Mouse (Mus musculus) layer of hippocampus, adult 18-20 months (tissue): ENCODE data around the gene Fancl. TPM values are rescaled to one million over a fixed set of nuclear protein-coding genes. Genes with fewer than 3 reads are reported as not detected.

Experiments
- DNase-seq, 2 experiments: peaks; one replicate each; pipeline ENCODE4 v3.0.0; 2022; ENCODE audit warnings: low spot score in 2 of 2
- total RNA-seq, 2 experiments: library from RNA; stranded (reverse); gene quantifications; 2 replicates each; pipeline ENCODE4 v1.2.3; 2021

Fancl gene
- total RNA-seq, 2 experiments from 2014 or later = 9.0 to 11.6 TPM

GRCm38 (mm10) chr11:26489761-26490466 is 104.0 kb downstream of the Fancl start:
- peak; percentile 27 to 55 for DNase-seq

- no peak for DNase-seq
Observed at GRCm38 (mm10) chr11:26495951-26496350, 110.0 kb downstream of the Fancl start.

DNA sequence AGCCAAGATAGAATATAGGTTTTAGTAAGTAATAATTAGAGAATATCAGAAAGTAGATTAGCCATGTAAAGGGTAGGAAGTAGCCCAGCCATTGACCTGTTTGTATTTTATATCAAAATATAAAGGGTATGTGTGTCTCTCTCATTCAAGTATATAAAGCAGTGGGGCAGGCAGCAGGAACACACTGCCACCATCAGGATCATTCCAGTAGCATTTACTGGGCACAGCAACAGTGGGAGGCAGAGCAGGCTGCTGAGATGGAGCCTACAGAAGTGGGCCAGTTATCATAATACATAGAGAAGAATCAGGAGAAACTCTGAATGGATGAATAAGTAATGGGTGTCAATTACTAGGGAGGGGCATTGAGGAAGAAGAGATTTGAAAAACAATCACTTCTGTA is 127.7 kb downstream of the Fancl start:
- no peak for DNase-seq

- DNase-seq = no peak
Observed at GRCm38 (mm10) chr11:26516086-26516485, 130.2 kb downstream of the Fancl start.

DNA sequence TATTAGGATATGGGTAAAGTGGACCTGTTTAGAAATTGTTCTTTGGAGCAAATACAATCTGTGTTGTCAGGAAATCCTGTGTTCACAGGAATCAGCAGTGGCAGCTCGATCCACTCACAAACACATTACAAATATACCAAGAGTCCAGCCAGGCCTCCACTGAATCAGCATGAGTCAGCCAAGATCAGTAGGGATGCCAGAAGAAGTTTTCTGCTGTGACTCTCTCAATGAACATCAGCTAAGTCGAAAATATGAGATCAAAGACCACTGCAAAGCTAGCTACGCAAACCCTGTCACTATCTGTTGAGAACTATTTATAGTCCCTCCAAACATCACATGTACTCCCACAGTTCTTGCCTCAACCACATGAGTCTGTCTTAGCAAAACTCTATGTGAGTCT is 133.1 kb downstream of the Fancl start:
- DNase-seq = no peak

Other genes with a start within 250 kb of the Fancl start
- 10 to 100 TPM; 10.5 to 13.7 TPM for gene 5730522E02Rik, start 175.4 kb upstream of the Fancl start, total RNA-seq
- gene Gm6899, start 207.1 kb downstream of the Fancl start, total RNA-seq = not detected
- gene Vrk2, start 207.9 kb downstream of the Fancl start, total RNA-seq = 1 to 10 TPM; 2.4 to 5.3 TPM